Mouse (Mus musculus) olfactory bulb, adult 2 months (tissue): ENCODE measurements around the gene Kng1.

Source experiments
- CTCF ChIP-seq: fragments of 200-500 bp; IDR thresholded peaks from 2 replicates; pipeline ENCODE4 v1.5.1; 2012; ENCODE audit warnings: low read depth, mild to moderate bottlenecking, low read length, moderate library complexity; ENCODE audit not compliant: insufficient read depth
- POLR2A ChIP-seq: fragments of 200-500 bp; IDR thresholded peaks from 2 replicates; pipeline ENCODE4 v1.6.1; 2012; ENCODE audit warnings: mild to moderate bottlenecking, low read depth, low read length, moderate library complexity; ENCODE audit not compliant: insufficient read depth

- TF ChIP-seq POLR2A (no peak), CTCF (no peak)
Observed at GRCm38 (mm10) chr16:23100099-23100575, 42.5 kb downstream of the Kng1 start.
